Mouse (Mus musculus): ENCODE data around the gene Eif4g3.

- TF ChIP-seq CTCF (IDR thresholded peaks at IDR 0.05; ENCODE audit: low read depth) = no peak
- no peak for TF ChIP-seq EP300 (IDR thresholded peaks at IDR 0.05; ENCODE audit: low read depth)
Measured at GRCm38 (mm10) chr4:137995399-137995798, 2.6 kb downstream of the Eif4g3 start.
